Mouse (Mus musculus) T-helper 2 cell (primary cell): ENCODE data around the gene Tmem132e.

Experiments
- in situ Hi-C: fragments of 300-600 bp; cut with MboI, MseI; formaldehyde crosslinking; loops from one replicate; pipeline ENCODE4 v1.15.1; 2025; ENCODE audit warnings: high pct_unique_total_duplicates

Gene Tmem132e

DNA sequence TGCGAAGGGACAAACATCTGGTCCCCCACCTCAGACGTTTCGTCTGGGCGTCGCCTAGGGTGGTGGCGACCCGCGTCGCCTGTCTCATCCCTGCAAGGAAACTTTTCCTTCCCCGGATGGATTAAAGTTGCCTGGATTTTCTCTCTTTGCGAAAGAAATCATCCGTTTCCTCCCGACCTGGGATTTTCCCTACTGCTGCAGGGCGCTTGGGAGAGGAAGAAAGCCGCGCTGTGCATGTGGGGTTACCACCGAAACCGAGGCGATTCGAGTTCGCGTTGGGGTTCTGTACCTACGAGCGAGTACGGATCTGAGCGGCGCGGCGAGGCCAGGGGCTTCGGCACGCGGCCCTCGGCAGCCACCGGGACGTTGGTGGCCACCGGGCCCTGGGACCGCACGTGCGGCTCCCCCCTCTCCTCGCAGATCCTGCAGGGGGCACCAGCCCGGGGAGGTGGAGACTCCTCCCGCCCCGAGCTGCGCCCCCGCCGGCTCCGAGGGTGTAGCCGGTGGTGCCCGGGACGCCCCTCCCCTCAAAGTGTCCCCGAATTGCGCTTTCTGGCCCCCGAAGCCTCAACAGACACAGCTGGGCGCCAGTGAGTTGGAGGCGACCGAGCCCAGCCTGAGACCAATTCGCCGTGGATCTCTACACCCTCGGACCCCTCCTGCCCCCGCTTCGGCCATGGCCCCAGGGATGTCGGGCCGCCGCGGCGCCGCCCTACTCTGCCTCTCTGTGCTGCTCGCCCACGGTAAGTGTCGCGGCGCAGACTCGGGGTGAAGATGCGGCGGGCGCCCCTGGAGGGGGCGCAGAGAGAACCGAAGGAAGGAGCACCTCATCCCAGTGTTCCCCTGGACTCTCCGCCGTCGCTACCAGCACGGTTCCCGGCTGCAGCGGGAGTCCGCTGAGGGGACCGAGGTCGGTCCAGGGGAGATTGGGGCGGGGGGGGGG is at the start of gene Tmem132e:
Gene Tmem132e, plus strand, starts transcription at position 530 of the 943 bp plus-strand sequence.
- in situ Hi-C loops, result loop anchor here (5.0 kb wide), 1 partner anchor 136 kb away; no protein-coding TSS in a partner anchor

DNA sequence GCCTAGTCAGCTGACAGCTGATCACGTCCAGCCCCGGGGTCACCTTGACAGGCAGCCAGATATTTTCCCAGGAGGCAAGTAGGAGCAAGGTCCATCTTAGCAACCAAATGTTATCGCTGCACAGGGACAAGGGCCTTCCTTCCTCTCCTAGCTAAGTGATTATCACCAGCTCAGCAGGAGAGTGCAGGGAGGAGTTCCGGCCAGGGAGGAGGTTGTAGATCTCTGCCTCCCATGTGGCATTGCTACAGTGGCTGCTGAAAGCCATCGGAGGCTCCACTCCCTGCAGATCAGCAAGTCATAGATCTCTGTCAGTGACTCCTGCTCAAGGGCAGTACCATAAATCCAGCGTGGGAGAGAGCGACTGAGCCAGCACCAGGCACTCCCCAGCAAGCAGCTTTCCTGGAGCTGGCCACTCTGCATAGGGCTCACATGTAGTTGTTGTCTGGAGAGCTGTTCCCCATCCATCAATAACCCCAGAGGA is 48.7 kb upstream of the Tmem132e start:
- in situ Hi-C loops, result no loop called here

DNA sequence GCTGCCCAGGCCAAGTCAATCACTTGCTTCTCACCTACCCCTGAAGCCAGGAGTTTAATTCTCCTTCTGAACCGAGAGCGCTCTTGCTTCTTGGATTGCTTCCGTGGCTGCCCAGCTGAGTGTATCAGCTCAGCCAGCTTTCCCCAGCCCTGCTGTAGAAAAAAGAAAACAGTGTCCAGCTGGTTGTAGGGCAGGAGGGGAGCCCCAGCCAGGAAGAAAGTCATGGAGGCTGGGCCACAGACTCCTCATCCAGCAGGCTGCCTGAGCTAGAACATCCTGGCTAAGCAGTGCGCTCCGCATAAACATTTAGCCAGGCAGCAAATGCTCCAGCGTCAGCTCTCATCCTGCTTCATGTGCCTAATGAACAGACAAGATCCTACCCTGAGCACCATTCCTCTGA is 48.3 kb upstream of the Tmem132e start:
- in situ Hi-C loops, result no loop called here

DNA sequence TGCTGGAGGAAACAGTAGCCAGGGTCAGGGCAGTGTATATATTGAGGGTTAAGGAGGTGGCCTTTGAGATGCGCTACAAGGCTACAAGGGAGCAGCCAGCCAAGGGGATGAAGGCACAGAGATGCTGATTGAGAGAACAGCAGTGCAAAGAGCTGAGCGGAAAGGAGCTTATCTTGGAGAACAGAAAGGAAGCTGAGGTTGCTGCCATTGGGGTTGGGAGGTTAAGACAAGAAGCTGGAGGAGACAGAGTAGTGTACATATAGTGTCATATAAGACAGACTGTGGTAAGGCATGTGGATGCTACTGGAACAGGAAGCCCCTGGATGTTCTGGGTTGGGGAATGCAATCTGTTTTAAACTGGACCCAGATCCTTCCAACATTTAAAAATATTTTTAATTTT is 47.8 kb upstream of the Tmem132e start:
- in situ Hi-C loops, result no loop called here

DNA sequence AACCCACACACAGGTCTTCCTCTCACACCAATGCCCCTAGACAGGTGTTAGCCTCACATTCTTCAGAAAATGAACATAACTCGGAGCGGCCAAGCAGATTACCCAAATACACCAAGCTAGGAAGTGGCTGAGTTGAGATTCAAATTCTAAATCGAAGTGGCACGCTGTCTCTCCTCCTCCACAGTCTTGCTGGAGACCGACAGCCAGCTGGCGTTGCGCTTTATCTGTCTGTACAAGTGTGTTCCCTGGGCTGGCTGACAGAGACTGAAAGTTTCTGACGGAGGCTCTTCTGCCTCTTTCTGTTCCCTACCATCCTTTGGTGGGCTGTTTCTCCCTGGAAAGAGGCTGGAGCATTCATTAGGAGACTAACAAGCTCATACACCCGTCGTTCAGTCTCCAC is 37.7 kb upstream of the Tmem132e start:
- in situ Hi-C loops, result no loop called here

DNA sequence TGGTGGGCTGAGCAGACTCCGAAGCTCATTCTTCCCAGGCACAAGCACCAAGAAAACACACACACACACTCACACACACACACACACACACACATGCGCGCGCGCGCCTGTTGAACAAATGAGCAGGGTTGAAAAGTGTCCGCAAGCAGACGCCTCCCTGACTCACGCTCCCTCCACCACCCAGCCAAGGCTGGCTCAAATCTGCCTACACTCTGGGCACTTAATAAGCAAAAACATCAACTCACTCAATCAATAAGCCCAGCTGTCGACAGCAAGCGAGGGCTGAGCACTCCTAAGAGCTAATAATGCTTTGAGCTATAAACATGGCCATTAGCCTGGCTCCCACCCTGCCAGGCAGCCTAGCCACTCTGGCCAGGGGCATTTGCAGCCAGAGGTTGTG is 18.5 kb upstream of the Tmem132e start:
- in situ Hi-C loops, result no loop called here

DNA sequence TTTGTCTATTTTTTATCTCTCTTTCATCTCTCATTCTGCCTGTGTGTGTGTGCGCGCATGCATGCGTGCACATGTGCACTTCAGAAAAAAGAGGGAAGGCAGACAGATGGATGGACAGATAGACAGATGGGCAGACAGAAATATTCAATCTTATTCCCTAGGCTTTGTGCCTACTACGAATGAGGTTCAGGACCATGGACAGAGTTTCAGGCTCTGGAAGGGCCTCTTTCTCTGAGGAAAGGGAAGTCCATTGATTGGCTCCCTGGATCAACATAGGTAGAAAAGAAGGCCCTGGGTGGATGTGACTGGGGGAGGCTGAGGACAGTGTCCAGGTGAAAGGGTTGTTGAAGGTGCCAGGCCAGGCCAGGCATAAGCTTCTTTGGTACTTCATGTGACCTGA is 17.1 kb upstream of the Tmem132e start:
- in situ Hi-C loops, result no loop called here

DNA sequence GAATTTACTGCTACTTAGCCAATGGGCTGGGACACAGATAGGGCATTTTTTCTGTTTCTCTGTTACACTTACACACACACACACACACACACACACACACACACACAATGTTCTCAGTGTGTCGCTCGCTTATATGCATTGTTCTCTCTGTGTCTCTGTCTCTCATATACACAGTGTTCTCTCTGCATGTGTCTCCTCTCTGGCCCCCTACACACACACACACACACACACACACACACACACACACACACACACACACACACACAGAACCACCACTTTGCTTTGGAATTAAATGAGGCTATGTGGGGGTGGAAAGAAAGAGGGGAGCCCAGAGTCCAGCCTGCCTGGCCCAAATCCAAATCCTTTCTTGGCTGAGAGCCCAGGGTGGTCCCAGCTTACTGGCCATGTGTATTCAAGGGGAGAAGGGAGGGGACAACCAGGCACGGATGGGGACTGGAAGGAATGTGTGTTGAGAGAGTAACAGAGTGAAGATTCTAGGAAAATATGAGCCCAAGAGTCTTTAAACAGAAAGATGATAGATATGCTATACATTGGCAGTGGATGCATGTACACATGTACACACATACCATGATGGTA is 8.0 kb upstream of the Tmem132e start:
- in situ Hi-C loops, result no loop called here

DNA sequence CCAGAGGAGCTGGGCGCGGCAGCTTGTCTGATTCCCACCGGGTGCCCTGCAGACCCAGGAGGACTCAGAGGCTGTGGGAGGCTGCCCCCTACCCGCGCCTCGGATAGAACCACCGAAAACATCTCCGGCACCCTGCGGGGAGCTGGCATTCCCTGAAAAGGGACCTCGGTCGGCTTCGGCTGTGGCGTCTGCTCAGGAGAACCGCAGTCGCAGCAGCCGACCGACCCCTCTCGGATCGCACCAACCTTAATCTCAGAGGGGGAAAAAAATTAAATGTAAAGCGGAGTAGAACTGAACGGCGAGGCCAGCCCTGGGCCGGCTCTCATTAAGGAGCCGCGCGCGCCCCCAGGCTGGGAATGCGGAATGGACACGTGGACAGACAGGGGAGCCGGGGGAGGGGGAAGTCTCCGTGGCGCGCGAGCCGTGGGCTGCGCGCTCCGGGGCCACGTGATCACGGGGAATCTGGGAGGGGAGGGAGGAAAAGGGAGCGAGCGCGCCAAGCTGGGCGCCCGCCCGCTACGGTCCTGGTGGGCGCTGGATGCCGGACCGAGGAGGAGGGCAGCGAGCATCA is 1.6 kb upstream of the Tmem132e start:
- in situ Hi-C loops, result loop anchor here (5.0 kb wide), 1 partner anchor 135 kb away; no protein-coding TSS in a partner anchor

DNA sequence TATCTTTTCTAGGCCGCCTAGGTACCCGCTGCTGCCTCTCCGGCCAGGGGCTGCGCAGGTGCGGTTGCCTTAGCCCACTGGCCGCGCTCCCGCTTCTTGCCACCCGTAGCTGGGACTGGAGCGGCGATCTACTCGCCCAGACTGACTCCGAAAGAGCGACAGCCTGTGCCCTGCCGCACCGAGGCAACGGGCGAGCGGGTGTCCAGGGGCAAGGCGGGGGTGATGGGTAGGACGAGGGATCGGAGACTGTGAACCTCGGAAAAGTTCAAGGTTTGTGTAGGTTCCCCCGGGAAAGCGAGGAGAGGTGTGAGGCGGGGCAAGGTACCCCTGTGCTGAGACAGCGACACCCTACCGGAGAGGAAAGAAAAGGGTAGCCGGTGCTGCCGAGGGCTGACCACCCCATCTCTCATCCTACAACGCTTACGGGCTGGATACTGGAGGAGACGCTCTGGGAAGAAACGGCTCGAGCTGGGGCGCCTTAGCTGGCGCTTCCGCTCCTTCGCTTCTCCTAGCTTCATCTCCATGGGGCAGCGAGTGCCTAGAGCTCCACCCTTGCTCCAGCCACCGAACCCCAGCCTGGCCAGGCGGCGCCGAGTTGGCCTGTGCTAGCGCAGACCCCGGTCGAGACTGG is 874 bp upstream of the Tmem132e start:
- in situ Hi-C loops, result loop anchor here (5.0 kb wide), 1 partner anchor 136 kb away; no protein-coding TSS in a partner anchor

DNA sequence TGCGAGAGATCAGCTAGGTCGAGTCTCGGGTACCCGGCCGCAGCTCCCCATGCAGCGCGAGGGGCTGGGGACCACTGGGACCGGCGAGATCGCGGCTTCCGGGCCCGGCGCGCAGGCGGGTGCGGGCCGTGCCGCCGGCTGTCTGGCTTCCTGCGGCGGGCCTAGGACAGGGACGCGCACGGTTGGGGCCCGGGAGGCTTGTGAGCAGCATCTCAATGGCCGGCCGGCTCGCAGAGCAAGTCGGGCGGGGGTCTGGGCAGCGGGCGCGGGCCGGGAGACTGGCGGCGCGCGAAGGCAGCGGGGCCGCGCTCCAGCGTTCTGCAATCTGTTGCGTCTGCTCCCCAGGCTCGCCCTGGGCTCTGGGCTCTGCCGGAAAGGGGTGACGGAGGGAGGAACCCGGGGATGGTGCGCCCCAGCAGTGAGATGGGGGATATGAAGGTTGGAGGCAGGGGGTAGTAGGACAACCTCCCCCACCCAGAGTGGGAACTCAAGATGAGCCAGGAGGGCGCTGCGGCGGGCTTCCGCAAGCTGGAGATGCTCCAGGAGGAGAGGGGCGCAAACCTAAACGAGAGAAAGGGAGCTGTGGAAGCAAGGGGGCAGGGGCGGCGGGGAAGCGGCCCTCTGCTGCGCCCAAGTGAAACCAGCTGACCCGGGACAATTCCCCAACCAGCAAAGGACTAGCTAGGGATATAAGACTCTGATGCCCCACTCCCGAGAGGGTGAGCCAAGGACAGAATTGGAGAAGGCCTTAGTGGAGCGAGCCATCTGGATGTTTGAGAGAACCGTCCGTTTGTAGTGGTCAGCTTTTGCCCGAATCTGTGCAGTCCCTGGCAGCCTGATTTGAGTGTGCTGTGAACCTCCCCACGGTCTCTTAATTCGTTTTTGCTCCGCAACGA is 944 bp downstream of the Tmem132e start:
- in situ Hi-C loops, result loop anchor here (5.0 to 10.0 kb wide), 2 partner anchors 137 to 155 kb away; no protein-coding TSS in a partner anchor

DNA sequence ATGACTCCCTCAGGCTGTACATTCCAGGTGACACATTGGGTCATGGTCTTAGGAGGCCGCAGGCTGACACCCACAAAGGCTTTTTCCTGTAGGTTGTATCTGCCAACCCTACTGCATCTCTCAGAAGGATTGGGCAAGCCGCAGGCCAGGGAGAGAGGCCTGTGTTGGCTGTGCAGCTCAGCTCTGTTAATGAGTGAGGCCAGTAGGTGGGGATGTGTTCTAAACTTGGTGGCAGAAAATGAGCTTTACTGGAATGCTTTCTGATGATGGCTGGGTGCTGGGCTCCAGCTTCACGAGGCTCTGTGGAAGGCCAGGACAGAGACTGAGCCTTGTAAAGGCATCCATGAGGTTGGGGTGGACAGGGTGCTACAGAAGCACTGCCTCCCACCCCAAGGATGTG is 3.6 kb downstream of the Tmem132e start:
- in situ Hi-C loops, result loop anchor here (10.0 kb wide), 1 partner anchor 158 kb away; no protein-coding TSS in a partner anchor

DNA sequence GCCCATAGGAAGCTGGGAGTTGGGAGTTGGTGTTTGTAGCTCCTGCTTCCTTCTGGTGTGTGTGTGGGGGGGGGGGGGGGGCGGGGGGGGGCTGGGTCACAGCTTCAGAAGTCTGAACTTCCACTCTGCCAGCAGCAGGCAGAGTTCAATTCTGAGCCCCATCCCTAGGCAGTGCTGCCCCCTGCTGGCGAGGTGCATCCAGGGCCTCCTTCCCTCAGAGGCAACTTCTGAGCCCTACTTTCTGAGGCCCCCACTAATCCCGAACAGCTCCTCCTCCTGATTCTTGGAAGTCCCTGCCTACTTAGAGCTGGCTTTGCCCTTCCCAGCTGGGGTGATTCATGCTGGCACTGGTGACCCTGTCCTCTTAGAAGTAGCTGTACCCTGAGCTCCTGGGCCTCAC is 10.9 kb downstream of the Tmem132e start:
- in situ Hi-C loops, result loop anchor here (10.0 kb wide), 1 partner anchor 165 kb away; no protein-coding TSS in a partner anchor

DNA sequence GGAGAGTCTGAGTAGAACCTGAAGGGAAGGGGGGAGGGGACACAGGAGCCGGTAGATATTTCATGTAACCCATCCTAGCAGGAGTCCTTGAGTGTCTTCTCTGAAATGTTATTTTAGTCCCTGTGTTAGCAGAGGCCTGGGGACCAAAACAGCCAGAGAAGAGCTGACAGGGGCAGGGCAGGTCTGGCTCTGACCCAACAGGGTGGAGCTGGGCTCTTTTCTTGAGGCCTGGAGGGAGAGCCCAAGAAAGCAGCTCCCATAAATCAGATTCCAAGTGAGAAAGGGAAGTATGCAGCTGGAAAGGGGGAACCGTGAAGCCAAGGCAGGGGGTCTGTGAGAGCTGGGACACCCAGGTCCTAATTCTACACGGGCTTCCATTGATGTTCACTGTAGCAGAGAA is 16.9 kb downstream of the Tmem132e start:
- in situ Hi-C loops, result no loop called here

DNA sequence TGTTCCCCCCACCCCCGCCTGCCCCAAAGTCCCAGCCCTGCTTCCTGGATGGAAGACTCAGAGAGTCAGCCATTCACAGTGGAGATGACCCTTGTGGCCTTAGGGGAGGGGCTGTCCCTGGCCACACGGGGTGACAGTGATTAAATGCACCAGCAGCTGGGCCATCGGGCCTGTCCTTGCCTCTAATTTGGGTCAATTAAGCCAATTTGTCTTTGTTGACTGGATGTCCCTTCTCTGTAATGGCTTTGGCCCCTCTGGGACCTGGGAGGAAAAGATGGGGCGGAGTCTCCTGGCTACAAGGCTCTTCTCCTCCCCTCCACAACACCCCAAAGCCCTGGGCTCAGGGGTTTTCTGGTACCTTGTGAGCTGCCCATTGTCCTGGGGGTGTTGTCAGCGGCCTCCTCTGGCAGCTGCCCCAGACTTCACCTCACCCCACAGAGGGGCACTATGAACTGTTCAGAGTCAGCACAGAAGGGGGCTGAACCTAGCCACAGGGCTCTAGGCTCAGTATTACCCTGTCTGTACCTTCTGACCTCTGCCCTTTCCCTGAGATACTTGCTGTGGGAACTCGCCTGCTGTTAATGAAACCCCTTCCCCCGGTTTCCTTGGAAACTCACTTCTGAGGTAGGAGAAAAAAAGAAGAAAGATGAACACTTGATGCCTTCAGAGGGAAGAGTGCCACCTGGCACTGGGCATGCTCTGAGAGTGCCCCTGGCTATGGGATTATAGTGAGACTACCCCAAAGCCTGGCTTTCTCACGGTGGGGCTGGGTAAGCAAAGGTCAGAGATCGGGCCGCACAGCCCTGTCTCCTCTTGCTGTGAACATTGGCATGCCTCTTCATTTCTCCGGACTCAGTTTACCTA is 17.9 kb downstream of the Tmem132e start:
- in situ Hi-C loops, result no loop called here

DNA sequence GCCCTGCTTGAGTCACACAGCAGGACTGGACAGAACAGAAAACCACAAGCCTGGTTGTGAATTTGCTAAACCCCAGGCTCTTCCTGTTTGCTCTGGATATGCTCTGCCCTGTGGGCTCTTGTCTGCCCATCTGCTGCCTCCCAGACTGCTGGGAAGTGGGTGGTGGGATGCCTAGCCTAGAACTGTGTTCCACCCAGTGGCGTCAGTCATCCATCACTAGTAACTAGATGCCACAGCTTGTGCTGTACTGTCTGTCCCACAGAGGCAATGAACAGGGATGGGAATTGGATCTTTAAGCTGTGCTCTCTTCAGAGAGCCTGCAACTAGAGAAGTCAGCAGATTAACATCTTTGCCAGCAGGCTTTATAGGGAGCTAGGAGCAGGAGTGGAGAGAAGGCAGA is 23.8 kb downstream of the Tmem132e start:
- in situ Hi-C loops, result no loop called here

DNA sequence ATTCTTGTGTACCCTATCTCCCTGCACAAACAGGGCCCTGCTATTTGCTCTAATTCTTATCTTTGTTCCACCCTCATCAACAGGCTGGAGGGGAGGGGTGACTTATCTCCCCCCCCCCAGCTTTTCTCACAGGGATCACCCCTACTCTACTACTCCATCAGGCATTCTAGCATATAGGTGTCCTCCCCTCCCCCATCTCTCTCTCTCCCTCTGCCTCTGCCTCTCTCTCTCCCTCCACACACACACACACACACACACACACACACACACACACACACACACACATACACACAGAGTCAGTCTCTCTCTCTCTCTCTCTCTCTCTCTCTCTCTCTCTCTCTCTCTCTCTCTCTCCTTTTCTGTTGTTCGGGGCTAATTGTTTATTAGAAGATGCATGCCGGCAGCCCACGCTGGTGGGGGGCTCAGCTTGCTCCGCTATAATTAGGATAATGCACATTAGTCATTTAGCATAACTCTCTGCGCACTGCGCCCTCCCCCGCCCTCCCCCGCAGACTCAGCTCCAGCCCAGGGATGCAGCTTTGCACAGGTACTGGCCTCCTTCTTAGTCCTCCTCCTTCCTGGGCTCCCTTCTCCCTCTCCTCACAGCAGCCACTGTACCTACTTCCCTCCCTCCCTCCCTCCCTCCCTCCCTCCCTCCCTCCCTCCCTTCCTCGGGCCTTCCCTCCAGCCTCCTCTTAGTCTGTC is 29.8 kb downstream of the Tmem132e start:
- in situ Hi-C loops, result no loop called here

DNA sequence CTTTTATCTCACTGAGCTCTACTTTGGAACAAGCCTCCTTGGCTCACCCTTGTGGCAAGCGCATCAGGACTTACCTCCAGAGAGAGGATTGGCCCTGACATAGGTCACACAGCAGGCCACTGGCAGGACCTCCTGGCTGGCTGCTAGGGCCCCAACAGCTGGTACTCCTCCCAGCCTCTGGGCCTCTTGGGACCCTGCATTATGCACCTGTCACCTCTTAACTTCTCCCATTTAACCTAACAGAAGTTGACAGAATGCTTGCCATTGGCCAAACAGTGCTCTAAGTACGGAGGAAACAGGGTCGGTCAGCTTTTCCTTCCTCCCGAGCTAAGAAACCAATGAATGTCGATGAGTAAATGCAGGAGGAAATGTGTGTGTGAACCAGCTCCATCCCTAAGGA is 33.2 kb downstream of the Tmem132e start:
- in situ Hi-C loops, result loop anchor here (10.0 kb wide), 1 partner anchor 133 kb away; no protein-coding TSS in a partner anchor

DNA sequence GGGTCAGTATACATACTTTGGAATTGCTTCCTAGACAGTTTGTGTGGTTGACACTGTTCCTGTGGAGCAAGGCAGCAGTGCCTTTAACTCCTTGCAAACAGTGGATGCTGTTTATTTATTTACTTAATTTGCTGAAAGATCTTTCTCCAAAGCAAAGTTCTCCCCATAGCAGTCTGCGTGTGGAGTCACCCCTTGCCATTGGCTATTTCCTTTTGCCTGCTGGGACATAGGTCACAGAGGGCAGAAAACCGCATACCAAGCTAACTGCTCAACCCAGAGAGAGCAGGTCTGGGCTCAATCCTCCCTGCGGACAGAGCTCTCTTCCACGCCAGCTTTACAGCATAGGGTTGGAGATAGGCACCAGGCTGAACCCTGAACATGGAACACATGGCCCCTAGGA is 34.8 kb downstream of the Tmem132e start:
- in situ Hi-C loops, result loop anchor here (10.0 kb wide), 1 partner anchor 131 kb away; no protein-coding TSS in a partner anchor
